Mouse (Mus musculus): ENCODE data around the gene St6galnac5. TPM values are rescaled to one million over a fixed set of nuclear protein-coding genes. Genes with fewer than 3 reads are reported as not detected.
A peak's percentile ranks its signal among the peaks of the same experiment; 100 is the strongest.

The St6galnac5 gene
- 10 to 100 TPM; 29.9 to 41.2 TPM for total RNA-seq (2021)

DNA sequence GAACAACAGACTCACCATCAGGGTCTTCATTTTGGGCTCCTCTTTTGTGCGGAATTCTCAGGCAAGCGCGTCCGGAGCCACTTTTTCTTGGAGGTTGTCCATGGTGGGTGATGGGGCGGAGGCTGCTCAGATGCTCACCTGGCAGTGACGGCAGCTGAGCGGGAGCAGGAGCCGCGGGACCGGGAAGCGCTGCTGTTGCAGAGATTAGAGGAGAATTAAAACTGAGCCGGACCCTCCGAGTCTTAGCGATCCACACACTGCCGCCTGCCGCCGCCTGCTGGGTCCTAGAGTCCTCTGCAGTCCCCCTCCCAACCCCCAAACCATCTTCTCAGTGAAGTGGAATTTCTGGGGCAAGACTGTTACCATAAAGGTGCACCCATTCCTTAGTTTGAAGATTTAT is at the start of gene St6galnac5:
TSS of gene St6galnac5 (minus strand) at position 259 of the 400 bp plus-strand sequence.
- intact Hi-C loops (cut with DNase I) = loop anchor here (2.0 to 5.0 kb wide), 2 partner anchors 97 to 255 kb away; no protein-coding TSS in a partner anchor
- peak; percentile 44 to 63 for DNase-seq (ENCODE audit: low spot score in 2 of 2)

DNA sequence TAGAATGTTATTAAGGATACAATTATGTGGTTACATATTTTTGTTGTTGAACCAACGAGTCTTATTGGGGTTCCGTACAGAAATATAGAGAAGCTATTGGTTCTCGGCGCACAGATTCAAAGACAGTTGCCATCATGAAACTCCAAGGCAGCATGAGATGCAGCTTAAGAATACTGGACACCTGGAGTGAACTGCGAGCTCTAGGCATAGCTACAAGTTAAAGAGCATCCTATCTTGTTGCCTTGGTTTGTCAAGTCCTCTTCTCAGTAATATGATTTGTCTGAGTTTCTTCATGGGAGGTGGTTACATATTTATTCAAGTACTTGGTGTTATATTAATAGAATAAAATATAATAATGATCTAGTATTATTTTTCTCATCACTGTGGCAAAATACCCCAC is 48.7 kb upstream of the St6galnac5 start:
- no peak for DNase-seq (ENCODE audit: low spot score in 2 of 2)
- intact Hi-C loops (cut with DNase I) = no loop called here

DNA sequence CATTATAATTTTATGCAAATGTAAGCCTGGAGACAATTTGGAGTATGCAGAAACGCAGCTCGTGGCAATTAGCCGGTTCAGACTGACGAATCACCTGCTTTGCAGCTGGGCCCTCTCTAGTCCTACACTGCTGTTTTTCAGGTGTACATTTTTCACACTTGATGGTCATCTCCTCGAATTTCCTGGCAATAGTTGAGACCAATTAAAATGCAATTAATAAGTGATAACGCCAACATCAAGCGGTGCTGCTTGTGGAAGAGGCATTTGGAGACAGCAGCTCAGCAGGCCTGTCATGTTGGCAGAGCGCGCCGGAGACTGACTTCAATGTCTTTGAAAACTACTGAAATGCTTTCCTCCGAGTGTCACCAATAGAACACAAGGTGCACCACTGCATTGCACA is 42.0 kb upstream of the St6galnac5 start:
- DNase-seq (ENCODE audit: low spot score in 2 of 2) = no peak
- intact Hi-C loops (cut with DNase I) = no loop called here

DNA sequence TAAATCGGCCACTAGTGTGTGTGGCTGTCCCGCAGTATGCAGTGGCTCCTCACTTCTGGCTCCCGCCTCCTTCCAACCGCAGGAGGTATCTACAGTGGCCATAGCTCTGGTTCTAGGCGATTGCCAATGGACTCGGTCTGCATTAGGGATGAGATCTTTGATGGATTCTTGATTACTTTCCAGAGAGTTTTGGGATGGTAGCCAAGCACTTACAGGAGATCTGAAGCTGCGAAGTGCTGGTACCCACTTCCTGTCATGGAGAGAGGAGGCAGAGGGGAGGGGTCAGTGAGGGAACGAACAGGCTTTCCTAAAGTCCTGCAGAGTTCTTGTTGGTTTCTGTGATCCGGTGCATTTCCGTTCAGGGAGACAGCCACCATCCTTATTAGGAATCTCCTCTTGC is 36.0 kb upstream of the St6galnac5 start:
- intact Hi-C loops (cut with DNase I) = no loop called here
- no peak for DNase-seq (ENCODE audit: low spot score in 2 of 2)

DNA sequence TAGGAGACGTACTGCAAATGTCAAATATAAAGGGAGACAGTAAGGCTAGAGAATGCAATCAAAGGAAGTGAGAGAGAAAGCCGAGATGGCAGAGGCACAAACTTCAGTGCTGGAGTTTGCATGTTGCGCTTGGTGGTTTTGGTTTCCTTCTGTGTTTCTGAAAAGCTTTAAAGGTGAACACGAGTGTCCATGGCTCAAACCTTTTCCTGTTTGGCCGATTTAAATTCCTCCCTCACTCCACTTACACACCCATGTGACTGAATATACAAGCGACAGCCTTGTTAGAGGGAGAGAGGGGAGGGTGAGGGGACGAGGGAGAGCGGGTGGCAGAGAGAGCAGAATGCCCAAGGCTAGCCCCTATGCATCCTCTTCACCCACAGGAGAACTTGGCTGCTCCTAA is 34.3 kb upstream of the St6galnac5 start:
- intact Hi-C loops (cut with DNase I) = no loop called here
- DNase-seq (ENCODE audit: low spot score in 2 of 2) = no peak

DNA sequence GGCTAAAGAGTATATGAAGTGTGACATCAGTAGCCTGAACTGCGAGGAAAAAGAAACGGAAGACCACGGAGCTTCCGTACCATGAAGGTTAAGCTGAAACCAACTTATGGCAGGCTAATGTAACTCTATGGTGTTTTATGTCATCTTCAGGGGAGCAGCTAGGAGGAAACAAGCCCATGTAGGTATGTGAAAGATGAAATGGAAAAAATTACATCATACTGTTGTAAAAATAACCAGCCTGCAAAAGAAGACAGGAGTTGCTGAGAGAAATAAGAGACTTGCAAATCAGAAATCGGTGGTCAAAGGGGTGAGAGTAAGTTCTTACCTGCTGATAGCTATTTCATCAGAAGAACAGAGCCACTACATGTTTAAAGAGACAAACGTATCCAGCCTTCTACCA is 24.8 kb upstream of the St6galnac5 start:
- no peak for DNase-seq (ENCODE audit: low spot score in 2 of 2)
- intact Hi-C loops (cut with DNase I) = no loop called here

GRCm38 (mm10) chr3:152998901-152999300 is 16.9 kb upstream of the St6galnac5 start:
- no peak for DNase-seq (ENCODE audit: low spot score in 2 of 2)
- intact Hi-C loops (cut with DNase I) = no loop called here

- intact Hi-C loops (cut with DNase I) = no loop called here
- no peak for DNase-seq (ENCODE audit: low spot score in 2 of 2)
These were observed 16.1 kb upstream of the St6galnac5 start for GRCm38 (mm10) chr3:152998106-152998505.

DNA sequence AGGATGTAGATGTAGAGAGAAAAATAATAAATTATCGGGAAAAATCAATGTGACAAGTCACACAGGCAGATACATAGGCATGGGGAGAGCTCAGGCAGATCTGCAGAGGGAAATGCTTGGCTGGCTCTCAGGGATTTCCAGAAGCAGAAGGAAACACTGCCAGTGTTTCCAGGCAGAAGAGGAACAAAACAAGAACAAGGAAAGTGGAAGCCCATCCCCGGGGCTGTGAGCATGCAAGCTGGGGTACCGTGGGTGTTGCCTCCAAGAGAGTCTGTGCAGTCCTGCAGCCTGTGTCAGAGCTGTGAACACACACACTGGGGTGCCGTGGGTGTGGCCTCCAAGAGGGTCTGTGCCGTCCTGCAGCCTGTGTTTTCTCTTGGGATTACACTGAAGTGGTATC is 11.6 kb upstream of the St6galnac5 start:
- intact Hi-C loops (cut with DNase I) = no loop called here
- DNase-seq (ENCODE audit: low spot score in 2 of 2) = peak in 1 of 2 experiments; percentile 34

GRCm38 (mm10) chr3:152990787-152991186 is 8.7 kb upstream of the St6galnac5 start:
- no peak for DNase-seq (ENCODE audit: low spot score in 2 of 2)
- intact Hi-C loops (cut with DNase I) = no loop called here

GRCm38 (mm10) chr3:152980978-152981974 is 770 bp downstream of the St6galnac5 start:
- intact Hi-C loops (cut with DNase I) = loop anchor here (2.0 to 5.0 kb wide), 2 partner anchors 98 to 256 kb away; no protein-coding TSS in a partner anchor
- peak; percentile 64 to 75 for DNase-seq (ENCODE audit: low spot score in 2 of 2)

GRCm38 (mm10) chr3:152980431-152980830 is 1.6 kb downstream of the St6galnac5 start:
- no peak for DNase-seq (ENCODE audit: low spot score in 2 of 2)
- intact Hi-C loops (cut with DNase I) = loop anchor here (2.0 to 5.0 kb wide), 2 partner anchors 98 to 257 kb away; no protein-coding TSS in a partner anchor

- intact Hi-C loops (cut with DNase I) = loop anchor here (2.0 to 10.0 kb wide), 3 partner anchors 99 to 345 kb away; no protein-coding TSS in a partner anchor
- DNase-seq (ENCODE audit: low spot score in 2 of 2) = no peak
These were observed 2.5 kb downstream of the St6galnac5 start for GRCm38 (mm10) chr3:152979481-152980092.

DNA sequence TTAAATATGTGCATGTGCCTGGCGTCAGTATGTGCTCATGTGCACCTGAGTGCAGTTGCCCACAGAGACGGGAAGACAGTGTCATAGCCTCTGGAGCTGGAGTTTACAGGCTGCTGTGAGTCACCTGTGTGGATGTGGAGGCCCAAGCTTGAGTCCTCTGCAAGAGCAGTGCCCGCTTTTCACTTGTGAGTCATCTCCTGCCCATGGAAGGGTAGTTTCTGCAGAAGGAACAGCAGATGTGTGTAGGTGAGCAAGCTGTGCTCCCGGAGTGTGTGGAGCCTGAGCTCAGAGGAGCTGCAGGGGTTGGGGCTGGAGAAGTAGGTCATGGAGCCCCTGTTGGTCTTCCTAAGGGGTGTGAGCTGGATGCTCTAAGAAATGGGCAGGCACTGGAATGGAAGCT is 10.7 kb downstream of the St6galnac5 start:
- DNase-seq (ENCODE audit: low spot score in 2 of 2) = peak; percentile 69 to 94
- intact Hi-C loops (cut with DNase I) = loop anchor here (5.0 to 10.0 kb wide), 2 partner anchors 353 to 516 kb away; no protein-coding TSS in a partner anchor

DNA sequence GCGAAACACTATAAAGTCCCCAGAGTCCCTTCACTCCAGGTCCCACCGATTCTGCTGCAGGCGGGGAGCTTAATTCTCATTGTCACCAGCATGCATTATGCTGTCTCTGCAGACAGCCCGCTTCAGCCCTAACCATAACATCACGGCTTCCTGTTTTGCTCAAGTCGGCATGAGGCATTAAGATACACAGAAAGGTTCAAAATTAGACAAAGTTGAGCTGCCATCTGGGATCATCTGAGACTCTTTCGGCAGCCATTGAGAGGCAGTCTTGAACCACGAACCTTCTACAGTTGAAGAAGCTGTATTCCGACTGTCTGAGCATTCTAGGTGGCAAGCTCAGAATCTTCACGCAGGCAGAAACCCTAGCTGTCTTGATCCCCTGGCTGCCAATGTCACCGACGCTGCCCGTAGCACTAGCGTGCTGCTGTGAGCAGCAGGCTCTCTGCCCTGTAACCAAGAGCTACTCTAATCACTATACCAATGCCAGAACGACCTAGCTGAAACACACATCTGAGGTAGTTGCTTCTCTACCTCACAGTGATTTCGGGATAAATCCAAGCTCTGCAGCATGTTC is 12.2 kb downstream of the St6galnac5 start:
- intact Hi-C loops (cut with DNase I) = loop anchor here (5.0 to 10.0 kb wide), 3 partner anchors 355 to 685 kb away; no protein-coding TSS in a partner anchor
- DNase-seq (ENCODE audit: low spot score in 2 of 2) = peak in 1 of 2 experiments; percentile 36

DNA sequence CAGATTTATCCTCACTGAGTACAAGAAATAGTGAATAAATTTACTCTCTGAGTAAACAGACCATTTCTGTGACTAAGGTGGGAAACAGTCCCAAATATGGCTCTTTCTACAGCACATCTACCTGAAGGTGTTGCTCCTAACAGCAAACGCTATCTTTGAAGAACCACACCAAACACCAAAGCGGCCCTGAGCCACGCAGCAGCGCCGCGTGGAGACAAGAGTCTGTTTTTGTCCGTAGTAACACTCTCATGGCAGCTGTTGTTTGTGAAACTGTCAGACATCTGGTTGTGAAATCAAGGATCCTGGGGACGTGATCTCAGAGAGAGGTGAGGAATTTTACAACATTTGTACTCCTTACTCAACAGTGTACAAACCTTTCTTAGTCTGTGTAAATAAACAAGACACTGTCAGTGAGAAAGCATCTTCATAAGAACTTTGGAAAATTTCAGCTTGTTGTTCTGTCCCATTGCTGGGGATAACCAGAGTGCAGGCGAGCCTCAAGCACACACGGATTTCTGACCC is 20.1 kb downstream of the St6galnac5 start:
- DNase-seq (ENCODE audit: low spot score in 2 of 2) = no peak
- intact Hi-C loops (cut with DNase I) = loop anchor here (10.0 kb wide), 1 partner anchor 693 kb away; no protein-coding TSS in a partner anchor

GRCm38 (mm10) chr3:152958358-152959150 is 23.5 kb downstream of the St6galnac5 start:
- intact Hi-C loops (cut with DNase I) = loop anchor here (2.0 kb wide), 1 partner anchor 174 kb away; no protein-coding TSS in a partner anchor

DNA sequence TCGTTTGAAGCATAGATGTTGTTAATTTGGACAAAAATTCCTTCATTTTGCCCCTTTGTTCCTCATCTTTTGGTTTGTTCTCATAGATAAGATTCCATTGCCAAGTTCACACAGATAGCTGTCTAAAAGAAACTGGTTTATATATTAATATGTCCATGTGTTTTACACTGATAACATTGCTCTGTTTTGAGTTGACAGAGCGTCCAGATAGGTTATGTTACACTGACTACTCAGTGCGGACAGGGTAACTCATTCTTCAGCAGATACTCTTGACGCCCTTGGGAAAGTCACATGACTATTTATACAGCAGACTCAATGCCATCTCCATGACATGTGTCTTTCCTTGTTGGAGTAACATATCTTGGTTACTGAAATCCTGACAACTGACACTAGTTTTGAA is 25.3 kb downstream of the St6galnac5 start:
- intact Hi-C loops (cut with DNase I) = no loop called here
- DNase-seq (ENCODE audit: low spot score in 2 of 2) = no peak

More at GRCm38 (mm10) chr3:152958358-152959150, 23.5 kb downstream of the St6galnac5 start:
- peak; percentile 46 to 55 for DNase-seq (ENCODE audit: low spot score in 2 of 2)

DNA sequence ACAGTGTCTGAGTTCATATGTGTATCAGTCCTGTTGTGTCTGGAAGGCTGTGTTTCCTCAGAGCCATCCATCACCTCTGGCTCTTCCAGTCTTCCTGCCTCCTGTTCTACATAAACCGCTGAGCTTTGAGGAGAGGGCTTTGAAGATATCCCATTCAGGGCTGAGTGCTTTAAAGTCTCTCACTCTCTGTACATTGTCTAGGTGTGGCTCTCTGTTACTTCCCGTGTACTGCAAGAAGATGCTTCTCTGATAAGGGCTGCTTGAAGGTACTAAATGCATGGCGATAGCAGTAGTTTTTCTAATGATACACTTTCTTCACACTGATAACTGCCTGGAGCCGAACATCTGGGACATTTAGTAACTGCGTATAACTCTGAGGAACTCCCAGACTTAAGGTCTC is 26.0 kb downstream of the St6galnac5 start:
- no peak for DNase-seq (ENCODE audit: low spot score in 2 of 2)
- intact Hi-C loops (cut with DNase I) = no loop called here
